Mouse (Mus musculus) forebrain, embryonic 14.5 days (tissue): ENCODE data around the gene Oit3. TPM values are rescaled to one million over a fixed set of nuclear protein-coding genes. Genes with fewer than 3 reads are reported as not detected.

Experiments
- polyA plus RNA-seq: library from polyadenylated mRNA; unstranded; fragments of >200 nt; fragmentation: Nextera tagmentation; extraction: Ambion mirVana; gene quantifications from 2 replicates; pipeline ENCODE4 v1.2.1, GENCODE M21; 2014

Gene Oit3
- polyA plus RNA-seq, 1 experiment from 2014 or later: not detected

Other genes starting within 250 kb of the Oit3 start
- gene Sept10, start 219.9 kb downstream of the Oit3 start, polyA plus RNA-seq: 30.7 and 32.0 TPM in 2 replicates
- 10.8 and 13.1 TPM in 2 replicates for gene Sowahc, start 219.8 kb downstream of the Oit3 start, polyA plus RNA-seq
- 23.8 and 29.2 TPM in 2 replicates for gene P4ha1, start 118.5 kb downstream of the Oit3 start, polyA plus RNA-seq
- gene Gm10273, start 46.1 kb downstream of the Oit3 start, polyA plus RNA-seq: not detected in 2 replicates
- gene Pla2g12b, start 38.1 kb downstream of the Oit3 start, polyA plus RNA-seq: not detected in 2 replicates
- not detected in 2 replicates for gene Gm10322, start 174.3 kb upstream of the Oit3 start, polyA plus RNA-seq
- 19.5 and 23.2 TPM in 2 replicates for gene Mcu, start 174.9 kb upstream of the Oit3 start, polyA plus RNA-seq